Mouse (Mus musculus): Measurements from ENCODE around the gene Hoxa13.

DNA sequence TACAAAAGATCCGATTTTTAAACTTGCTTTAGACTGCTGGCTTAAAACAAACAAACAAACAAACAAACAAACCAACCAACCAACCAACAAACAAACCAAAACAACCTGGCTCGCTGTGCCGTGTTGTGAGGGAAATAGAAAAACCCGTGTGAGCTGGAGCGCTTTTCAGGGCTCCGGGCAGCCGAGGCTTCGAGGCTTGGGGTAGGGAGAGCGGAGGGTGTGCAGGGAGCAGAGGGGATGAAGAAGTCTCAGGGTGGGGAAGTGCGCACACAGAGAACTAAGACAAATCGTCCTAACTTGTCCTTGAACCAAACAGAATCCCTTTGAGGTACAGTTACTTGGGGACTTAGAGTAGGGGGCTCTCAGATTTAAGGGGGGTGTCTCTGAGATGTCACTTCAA is 13.9 kb upstream of the Hoxa13 start:
- TF ChIP-seq CTCF (IDR thresholded peaks at IDR 0.05; ENCODE audit: insufficient read depth, low read length) (no peak), POLR2A (IDR thresholded peaks at IDR 0.05; ENCODE audit: borderline replicate concordance, extremely low read depth, low read depth, low read length) (no peak)

All from lung, adult 2 months (tissue).